Mouse (Mus musculus) heart, postnatal 0 days (tissue): Measurements from ENCODE around the gene Dync2li1. TPM values are rescaled to one million over a fixed set of nuclear protein-coding genes. Genes with fewer than 3 reads are reported as not detected.

ENCODE experiments used
- ATAC-seq: fragments of 200-750 bp; cut with Nextera tagmentation; 2 replicates; pipeline ENCODE4 v1.8.0; 2017; ENCODE audit warnings: low read depth, moderate number of reproducible peaks, moderate library complexity; ENCODE audit not compliant: insufficient read depth
- DNase-seq: peaks from one replicate; pipeline ENCODE4 v3.0.0-alpha.2; 2016; ENCODE audit warnings: low spot score
- H3K27ac ChIP-seq: fragments of 300-500 bp; sonication (generic); 2 replicates; pipeline ENCODE4 v1.5.1; 2014; ENCODE audit warnings: low read depth, mild to moderate bottlenecking
- H3K27me3 ChIP-seq: fragments of 300-500 bp; sonication (generic); 2 replicates; pipeline ENCODE4 v1.6.1; 2014; ENCODE audit warnings: low read length, mixed read lengths; ENCODE audit not compliant: control insufficient read depth, insufficient read depth
- H3K36me3 ChIP-seq: fragments of 300-500 bp; sonication (generic); replicated peaks from 2 replicates; pipeline ENCODE4 v1.6.1; 2014; ENCODE audit warnings: low read length, mixed read lengths; ENCODE audit not compliant: control insufficient read depth, insufficient read depth
- H3K4me1 ChIP-seq: fragments of 300-500 bp; sonication (generic); 2 replicates; pipeline ENCODE4 v1.6.1; 2014; ENCODE audit warnings: antibody characterized with exemption; ENCODE audit not compliant: control insufficient read depth, insufficient read depth
- H3K4me2 ChIP-seq: fragments of 300-500 bp; sonication (generic); 2 replicates; pipeline ENCODE4 v1.6.1; 2014; ENCODE audit warnings: low read depth, mild to moderate bottlenecking, low read length, moderate library complexity
- H3K4me3 ChIP-seq: fragments of 300-500 bp; sonication (generic); 2 replicates; pipeline ENCODE4 v1.5.1; 2014; ENCODE audit warnings: low read depth, low read length
- H3K9ac ChIP-seq: fragments of 300-500 bp; sonication (generic); replicated peaks from 2 replicates; pipeline ENCODE4 v1.6.1; 2014; ENCODE audit warnings: low read depth, low read length, mixed read lengths
- H3K9me3 ChIP-seq: fragments of 300-500 bp; sonication (generic); replicated peaks from 2 replicates; pipeline ENCODE4 v1.6.1; 2016; ENCODE audit warnings: low read length; ENCODE audit not compliant: control insufficient read depth
- CTCF ChIP-seq: IDR thresholded peaks from 2 replicates; pipeline ENCODE4 v1.5.1; 2016; ENCODE audit warnings: antibody characterized with exemption, control low read depth, low read depth
- EP300 ChIP-seq: IDR thresholded peaks from 2 replicates; pipeline ENCODE4 v1.6.1; 2016; ENCODE audit warnings: antibody characterized with exemption, low read depth
- WGBS: fragments of 180-500 bp; shearing (Covaris S2); extraction: QIAGEN DNeasy Blood & Tissue Kit; methylation state at CpG from one replicate; pipeline ENCODE4 v1.1.7; 2014; 5-methylcytosine and 5-hydroxymethylcytosine counted together
- polyA plus RNA-seq: library from polyadenylated mRNA; unstranded; fragments of >200 nt; fragmentation: Nextera tagmentation; extraction: Ambion mirVana; gene quantifications from 2 replicates; pipeline ENCODE4 v1.2.1, GENCODE M21; 2015
- total RNA-seq: library from RNA; depleted of rRNA; stranded (reverse); fragments of >200 nt; gene quantifications from 2 replicates; pipeline ENCODE4 v1.2.3, GENCODE M21; 2014; ENCODE audit warnings: low replicate concordance; rRNA removed

Gene Dync2li1
- total and polyA plus RNA-seq, 2 experiments from 2014 or later = 6.6 TPM; not detected in 1

GRCm38 (mm10) chr17:84696537-84696936 lies 70.2 kb downstream of the Dync2li1 start:
- DNase-seq (no peak), ATAC-seq (no peak)
- 68% methylated on average over 6 of the region's 6 CpGs for WGBS
- Histone ChIP-seq H3K27me3 (peaks cover 13% of the 10 kb centered on the region; the same call in 1 of the 2 replicates), H3K4me1 (no peaks in the 10 kb centered on the region), H3K27ac (no peak overlapping the region), H3K4me2 (no peak overlapping the region), H3K9me3 (no peaks in the 10 kb centered on the region), H3K36me3 (no peaks in the 10 kb centered on the region), H3K9ac (no peak overlapping the region), H3K4me3 (no peak overlapping the region)
- TF ChIP-seq EP300 (no peak), CTCF (no peak)

GRCm38 (mm10) chr17:84698727-84699126 lies 72.4 kb downstream of the Dync2li1 start:
- WGBS = 19% methylated on average over 5 of the region's 5 CpGs
- Histone ChIP-seq H3K27ac (no peak overlapping the region), H3K4me3 (no peak overlapping the region), H3K9ac (no peak overlapping the region), H3K4me1 (no peaks in the 10 kb centered on the region), H3K27me3 (peaks cover 10% of the 10 kb centered on the region; the same call in 1 of the 2 replicates), H3K36me3 (no peaks in the 10 kb centered on the region; the same call in 1 of the 2 replicates), H3K9me3 (no peaks in the 10 kb centered on the region), H3K4me2 (no peak overlapping the region)
- TF ChIP-seq EP300 (no peak), CTCF (peak; percentile 83)
- peak; percentile 38 for DNase-seq
- ATAC-seq = 0 out of 2 replicates have a peak, but pooled peaks have one; percentile 30

Other genes starting within 250 kb of the Dync2li1 start
- gene Thada, start 160.3 kb upstream of the Dync2li1 start, total RNA-seq = 12.6 and 20.3 TPM in 2 replicates
- 2.3 and 2.4 TPM in 2 replicates for gene Thada, start 160.3 kb upstream of the Dync2li1 start, polyA plus RNA-seq
- gene Plekhh2, start 114.6 kb upstream of the Dync2li1 start, total RNA-seq = 1.6 TPM in 2 replicates
- gene Plekhh2, start 114.6 kb upstream of the Dync2li1 start, polyA plus RNA-seq = 0.68 and 0.73 TPM in 2 replicates
- gene Abcg8, start 49.8 kb downstream of the Dync2li1 start, total RNA-seq = not detected in 2 replicates
- gene Abcg8, start 49.8 kb downstream of the Dync2li1 start, polyA plus RNA-seq = not detected in 2 replicates
- not detected in 2 replicates for gene Abcg5, start 56.5 kb downstream of the Dync2li1 start, total RNA-seq
- gene Abcg5, start 56.5 kb downstream of the Dync2li1 start, polyA plus RNA-seq = not detected in 2 replicates
- 92.4 and 94.6 TPM in 2 replicates for gene Lrpprc, start 164.3 kb downstream of the Dync2li1 start, total RNA-seq
- gene Lrpprc, start 164.3 kb downstream of the Dync2li1 start, polyA plus RNA-seq = 62.2 and 68.0 TPM in 2 replicates